Mouse (Mus musculus) A20 (cell line): Measurements from ENCODE around the gene Cyp4f14.
A peak's percentile ranks its signal among the peaks of the same experiment; 100 is the strongest.

Source experiments
- DNase-seq: peaks from one replicate; pipeline ENCODE4 v3.0.0-alpha.2; 2011; ENCODE audit warnings: low read depth, low spot score

Cyp4f14 gene

DNA sequence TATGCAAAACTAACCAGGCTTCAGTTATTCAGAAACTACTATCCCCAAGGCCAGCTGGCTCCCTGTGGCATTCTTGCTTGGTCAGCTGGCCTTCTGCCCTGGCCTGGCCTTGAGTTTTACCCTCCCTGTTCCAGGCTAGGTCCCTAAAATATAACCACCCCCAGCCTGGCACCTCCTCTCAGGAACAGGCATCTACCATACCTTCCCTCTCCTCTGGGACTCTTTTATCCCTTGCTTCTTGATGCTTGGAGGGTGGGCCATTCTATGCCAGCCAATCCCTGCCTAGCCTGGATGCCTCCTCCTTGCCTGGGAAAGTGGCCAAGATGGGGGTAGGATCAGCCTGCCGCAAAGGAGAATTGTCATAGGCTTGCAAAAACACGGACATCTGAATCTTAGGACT is at the start of gene Cyp4f14:
Gene Cyp4f14 (minus strand): TSS at position 212 of the 400 bp plus-strand sequence.
- DNase-seq: no peak

DNA sequence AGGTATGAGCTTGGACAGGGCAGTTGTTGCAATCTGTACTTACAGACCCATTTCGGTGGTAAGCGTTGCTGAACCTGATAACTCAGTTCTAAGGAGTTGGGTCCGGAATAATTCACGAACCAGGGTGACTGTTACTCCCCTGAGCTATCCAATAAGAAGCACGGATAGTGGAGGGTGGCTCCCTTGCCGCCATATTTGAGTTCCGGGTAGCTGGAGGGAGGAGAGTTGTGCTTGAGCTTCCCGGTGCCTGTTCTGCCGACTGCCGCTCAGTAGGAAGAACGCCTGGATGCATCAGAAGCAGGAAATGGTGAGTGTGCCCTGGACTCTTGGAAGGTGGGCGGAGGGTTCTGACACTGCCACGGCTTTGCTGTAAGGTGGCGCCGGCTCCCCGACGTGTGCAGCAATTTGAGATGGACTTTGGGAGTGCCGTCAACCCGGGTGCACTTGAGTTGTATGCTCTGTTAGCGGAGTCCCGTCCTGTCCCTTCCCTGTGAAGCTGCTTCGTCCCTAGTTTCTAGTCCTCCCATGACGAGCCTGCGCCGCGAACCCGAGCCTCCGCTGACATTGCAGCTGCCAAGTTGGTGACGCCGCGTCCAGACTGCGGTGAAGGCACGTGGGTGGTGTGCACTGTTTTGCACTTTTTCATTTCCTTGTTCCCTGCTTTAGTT is 48.6 kb upstream of the Cyp4f14 start, which contains the start of gene Zfp472:
Gene Zfp472 (plus strand): TSS at position 192 of the 668 bp plus-strand sequence.
- peak; percentile 93 for DNase-seq

DNA sequence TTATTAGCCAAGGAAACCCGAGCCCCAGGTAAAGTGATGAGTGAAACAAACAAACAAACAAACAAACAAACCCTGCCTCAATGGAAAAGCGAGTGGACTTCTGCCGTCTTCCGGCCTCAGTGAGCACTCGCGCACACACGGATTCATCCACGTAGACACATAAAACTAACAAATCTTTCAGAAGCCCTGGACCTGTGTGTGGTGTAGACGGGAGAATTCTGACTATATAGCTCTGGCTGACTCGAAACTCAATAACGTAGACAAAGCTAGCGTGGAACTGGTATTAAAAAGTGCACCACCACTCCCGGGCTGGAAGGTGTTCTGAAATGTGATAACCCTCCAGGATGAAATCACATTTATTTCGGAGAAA is 48.1 kb upstream of the Cyp4f14 start:
- no peak for DNase-seq

DNA sequence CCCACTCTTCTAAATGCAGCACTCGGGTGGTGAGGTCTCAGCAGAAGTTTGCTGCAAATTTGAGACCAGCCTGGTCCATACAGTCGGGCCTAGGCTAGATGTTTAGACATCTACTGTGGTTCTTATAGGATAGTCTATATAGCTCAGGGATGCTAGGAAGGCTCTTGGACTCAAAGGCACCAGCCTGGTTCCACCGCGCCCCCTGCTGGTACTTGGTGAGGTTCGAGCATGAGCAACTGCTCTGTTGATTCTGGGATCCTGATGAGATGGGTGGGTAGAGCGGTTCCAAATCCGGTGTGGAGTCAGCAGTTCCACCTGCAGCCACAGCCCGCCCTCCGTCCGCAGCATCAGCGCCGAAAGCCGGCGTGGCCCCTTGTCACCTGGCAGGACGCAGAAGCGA is 34.3 kb upstream of the Cyp4f14 start:
- peak; percentile 67 for DNase-seq

DNA sequence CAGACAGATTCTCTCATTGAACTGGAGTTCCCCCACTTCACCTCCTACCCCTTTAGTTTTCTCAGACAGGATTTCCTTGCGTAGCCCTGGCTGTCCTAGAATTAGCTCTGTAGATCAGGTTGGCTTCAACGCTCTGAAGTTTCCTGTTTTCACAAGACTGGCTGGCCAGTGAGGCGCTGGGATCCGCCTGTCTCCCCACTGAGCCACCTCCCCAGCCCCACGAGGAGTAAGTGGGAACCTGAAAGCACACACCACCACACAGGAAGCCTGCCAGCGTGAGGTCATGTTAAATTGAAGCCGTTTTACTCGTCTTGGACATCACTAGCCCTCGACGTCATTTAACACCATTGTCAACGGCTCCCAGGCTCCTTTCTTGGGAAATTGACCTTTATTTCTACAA is 33.9 kb upstream of the Cyp4f14 start:
- DNase-seq: no peak

DNA sequence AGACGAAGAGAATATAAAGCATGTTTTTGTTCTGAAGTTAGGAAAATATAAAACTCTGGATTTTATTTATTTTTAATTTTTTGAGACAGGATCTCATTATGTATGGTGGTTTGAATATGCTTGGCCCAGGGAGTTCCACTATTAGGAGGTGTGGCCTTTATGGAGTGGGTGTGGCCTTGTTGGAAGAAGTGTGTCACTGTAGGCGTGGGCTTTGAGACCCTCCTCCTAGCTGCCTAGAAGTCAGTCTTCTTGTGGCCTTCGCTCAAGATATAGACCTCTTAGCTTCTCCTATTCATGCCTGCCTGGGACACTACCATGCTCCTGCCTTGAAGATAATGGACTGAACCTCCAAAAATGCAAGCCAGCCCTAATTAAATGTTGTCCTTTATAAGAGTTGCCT is 33.0 kb upstream of the Cyp4f14 start:
- no peak for DNase-seq

DNA sequence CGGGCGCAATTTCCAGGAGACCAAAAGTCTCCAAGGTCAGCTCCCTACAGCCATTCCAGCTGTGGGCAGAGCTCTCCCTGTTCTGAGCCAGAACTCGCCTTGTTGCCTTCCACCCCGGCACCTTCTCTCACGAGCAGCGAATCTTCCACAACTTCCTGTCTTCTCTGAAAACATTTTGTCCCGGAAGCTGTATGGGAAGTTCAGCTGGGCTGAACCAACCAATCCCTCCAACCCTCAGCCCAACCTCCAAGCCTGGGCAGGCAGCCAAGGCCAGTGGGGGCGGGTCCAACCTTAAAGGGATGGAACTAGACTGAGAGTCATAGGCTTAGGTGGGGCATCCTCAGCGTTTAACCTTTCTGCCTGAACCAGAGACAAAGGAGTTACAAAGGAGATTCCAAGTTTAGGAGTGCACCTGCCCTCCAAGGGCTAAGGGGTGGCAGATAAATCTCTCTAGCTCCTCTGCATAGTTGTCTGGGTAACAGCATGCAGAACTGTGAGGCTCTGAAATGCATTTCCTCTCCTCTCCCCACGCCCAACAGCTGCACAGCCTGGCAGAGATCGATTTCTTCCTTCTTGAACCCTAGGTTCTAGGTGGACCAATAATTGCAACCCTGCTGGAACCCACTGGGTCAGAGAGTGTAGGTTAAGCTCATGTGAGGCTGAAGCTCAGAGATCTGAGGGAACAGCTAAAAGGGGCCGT is 30.2 kb upstream of the Cyp4f14 start, which contains the start of gene Cyp4f13:
Gene Cyp4f13 (minus strand): TSS at position 188 of the 700 bp plus-strand sequence.
- peak; percentile 92 for DNase-seq

DNA sequence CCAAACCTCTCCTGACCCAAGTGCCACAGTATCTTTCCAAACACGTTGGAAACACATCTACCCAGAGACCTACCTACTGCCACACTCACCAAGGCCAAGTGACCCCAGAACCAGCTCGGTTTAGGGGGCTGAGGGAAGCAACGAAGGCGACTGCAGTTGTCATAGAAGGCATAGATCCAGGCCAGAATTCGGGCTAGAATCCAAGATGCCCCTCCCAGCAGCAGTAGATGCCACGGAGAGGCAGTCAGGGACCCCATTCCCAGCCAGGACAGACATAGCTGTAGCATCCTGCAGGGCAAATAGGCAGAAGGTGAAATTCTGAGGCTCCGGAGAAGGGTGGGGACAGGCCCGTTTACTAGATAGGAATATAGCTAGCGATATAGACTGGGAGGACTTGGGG is 29.6 kb upstream of the Cyp4f14 start:
- DNase-seq: no peak

DNA sequence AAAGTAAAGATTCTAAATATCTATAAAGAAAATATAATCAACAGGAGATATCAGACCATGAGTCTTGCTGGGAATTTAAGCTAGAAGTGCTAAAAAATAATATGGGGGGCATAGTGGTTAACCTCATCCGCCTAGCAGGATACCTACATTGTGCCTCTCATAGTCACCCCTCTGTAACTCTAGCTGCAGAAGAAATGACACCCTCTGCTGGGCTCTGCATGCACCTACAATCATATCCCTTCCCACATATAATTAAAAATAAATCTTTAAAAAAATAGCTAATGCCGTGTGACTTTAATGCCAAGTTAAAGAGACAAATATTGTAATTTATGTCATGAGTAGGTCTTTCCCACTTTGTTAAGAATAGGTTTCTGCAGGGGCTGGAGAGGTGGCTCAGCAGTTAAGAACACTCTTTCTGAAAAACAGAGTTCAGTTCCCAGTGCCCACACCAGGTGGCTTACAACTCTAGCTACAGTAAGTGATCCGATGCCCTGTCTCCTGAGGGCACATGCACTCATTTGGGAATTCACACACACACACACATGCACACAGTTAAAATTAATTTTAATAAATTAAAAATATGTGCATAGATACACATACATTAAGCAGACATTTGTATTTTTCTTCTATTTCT is 27.4 kb upstream of the Cyp4f14 start:
- peak; percentile 47 for DNase-seq

DNA sequence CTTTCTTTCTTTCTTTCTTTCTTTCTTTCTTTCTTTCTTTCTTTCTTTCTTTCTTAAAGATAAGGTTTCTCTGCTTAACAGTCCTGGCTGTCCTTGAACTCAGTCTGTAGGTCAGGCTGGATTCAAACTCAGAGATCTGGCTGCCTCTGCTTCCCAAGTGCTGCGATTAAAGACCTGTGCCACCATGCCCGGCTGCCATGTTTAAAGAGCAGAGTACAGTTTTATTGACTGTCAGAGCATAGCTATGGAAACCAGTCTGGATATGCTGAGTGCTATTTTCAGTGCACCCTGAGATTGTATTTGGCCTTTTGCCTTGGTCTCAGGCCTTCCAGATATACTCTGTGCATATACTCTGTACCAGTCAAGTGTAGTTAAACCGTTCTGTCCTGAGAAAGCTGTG is 26.5 kb upstream of the Cyp4f14 start:
- no peak for DNase-seq

DNA sequence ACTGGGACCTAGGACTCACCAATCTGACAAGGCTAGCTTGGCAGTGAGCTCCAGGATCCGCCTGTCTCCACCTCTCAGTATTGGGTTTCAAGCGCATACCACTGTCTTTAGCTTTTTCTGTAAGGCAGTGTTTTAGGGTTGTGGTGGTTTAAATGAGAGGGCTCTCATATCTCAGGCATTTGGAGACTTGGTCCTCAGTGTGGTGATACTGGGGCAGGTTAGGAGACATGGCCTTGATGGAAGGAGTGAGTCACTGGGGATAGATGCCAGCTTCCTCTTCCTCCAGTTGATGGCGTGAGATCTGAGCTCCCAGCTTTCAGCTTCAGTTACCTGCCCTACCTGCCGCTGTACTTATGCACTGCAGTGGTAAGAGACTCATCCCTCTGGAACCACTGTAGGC is 22.7 kb upstream of the Cyp4f14 start:
- no peak for DNase-seq

DNA sequence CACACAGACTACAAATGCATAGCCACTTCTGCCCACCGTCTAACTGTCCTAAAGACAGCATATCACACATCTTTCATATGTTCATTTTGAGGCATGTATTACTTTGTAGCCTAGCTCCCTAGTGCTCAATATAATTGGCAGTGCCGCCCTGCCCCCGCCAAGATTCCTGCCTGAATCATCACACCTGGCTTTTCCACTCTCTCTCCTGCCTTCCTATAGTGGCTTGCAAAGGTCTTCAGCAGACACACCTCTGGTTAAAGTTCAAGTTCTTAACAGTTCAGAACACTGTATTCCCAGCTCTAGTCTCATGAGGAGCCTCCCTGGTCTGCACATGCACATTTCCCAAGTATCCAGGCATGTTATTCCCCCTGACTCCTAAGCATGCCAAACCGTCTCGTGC is 10.7 kb upstream of the Cyp4f14 start:
- no peak for DNase-seq

DNA sequence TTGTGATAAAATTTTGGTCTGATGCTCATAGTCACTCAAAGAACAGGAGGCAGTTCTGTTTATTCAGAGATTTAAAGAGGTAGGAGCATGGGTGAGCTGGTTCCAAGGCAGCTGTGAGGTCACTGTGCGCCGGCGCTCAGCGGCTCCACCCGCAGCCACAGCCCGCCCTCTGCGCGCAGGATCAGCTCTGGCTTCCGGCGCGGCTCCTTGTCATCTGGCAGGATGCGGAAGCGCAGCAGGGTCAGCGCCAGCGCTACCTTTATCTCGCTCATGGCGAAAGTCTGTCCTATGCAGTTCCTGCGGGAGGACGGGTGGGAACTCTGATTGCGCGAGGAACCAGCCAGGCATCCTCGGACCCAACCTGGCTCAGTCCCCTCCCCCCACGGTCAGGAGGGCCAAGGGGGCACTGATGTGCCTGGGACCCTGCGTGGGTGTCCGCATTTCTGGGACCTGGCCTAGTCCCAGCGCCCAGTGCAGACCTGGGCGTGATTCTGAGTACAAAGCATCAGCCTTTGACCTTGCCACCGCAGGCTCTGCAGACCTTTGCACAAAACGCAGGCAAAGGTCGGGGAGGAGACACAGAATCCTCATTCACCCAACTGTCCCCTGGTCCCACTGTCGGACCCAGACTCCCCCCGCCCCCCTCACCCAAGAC is 7.6 kb upstream of the Cyp4f14 start:
- no peak for DNase-seq

DNA sequence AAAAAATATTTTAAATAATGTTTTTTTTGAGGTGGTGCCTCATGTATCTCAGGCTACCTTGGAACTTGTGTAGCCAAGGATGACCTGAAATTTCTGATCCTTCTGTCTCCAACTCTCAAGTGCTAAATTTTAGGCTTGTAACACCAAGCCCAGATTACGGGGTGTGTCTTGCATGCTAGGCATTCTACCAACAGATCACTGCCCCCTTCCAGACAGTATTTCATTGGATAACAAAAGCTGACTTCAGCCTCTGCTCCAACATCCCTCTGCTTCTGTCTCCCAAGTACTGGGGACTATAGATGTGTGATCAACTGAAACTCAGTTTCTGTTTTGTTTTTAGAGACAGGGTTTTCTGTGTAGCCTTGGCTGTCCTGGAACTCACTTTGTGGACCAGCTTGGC is 6.5 kb upstream of the Cyp4f14 start:
- no peak for DNase-seq

DNA sequence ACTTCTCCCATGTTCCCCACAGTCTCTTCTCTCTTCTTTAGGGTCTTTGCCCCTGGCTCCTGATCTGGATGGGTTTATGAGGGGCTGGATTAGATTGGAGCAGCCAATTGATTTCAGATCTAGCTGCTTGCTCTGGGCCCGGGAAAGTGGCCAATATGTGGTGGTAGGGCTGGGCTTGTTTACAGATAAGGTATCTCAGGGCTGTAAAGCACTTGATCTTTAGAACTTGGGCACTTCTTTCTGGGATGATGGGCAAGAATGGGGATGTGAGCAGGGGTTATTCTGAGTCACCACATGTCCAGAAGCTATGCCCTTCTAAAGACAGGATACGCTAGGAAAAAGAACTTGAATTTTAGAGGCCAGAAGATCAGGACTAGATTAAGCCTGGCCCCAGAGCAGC is 2.0 kb upstream of the Cyp4f14 start:
- no peak for DNase-seq

DNA sequence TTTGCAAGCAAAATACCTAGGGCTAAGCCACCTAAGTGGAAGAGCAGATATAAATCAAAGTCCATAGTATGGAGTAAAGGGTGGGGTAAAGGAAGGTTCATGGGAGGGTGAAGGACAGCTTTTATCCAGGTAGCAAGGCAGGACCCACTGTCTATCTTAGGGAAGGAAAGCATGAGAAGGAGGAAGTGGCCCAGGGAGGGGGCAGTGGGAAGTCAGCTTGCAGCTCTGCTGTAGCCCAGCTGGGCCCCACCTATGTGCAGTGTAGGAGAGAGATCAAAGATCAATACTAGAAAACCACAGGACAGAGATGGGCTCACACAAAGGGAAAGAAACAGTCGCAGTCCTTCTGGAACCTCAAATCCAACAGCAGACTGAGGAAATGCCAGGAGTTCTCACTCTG is 1.1 kb downstream of the Cyp4f14 start:
- DNase-seq: no peak

DNA sequence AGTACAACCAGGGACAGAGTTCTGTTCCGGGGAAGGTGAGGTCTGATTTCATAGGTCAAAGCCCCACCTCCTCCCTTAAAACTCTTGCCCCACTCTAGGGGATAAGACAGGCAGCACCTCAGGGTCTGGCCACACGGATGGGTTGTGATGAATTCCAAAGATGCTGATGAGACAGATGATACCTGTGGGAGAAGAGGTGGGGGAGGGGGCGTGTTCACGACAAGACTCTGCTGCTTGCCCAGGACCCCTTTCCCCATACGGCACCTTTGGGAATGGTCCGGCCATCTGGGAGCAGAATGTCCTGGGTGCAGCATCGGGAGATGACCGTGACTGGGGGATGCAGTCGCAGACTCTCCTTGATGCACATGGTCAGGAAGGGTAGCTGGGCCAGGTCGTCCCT is 11.0 kb downstream of the Cyp4f14 start:
- DNase-seq: no peak

DNA sequence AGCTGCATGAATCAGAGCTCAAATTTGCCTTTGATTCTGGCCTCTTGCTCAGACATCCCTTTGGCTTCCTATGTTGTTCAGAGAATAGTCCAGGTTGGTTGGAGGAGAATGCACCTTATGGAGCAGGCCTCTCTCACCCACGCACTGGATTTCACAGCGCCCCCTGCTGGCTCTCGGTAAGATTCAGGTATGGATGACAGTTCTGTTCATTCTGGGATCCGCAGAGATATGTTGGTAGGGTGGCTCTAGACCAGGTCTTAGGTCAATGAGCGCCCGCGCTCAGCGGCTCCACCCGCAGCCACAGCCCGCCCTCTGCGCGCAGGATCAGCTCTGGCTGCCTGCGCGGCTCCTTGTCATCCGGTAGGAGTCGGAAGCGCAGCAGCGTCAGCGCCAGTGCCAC is 11.9 kb downstream of the Cyp4f14 start:
- DNase-seq: peak; percentile 59

DNA sequence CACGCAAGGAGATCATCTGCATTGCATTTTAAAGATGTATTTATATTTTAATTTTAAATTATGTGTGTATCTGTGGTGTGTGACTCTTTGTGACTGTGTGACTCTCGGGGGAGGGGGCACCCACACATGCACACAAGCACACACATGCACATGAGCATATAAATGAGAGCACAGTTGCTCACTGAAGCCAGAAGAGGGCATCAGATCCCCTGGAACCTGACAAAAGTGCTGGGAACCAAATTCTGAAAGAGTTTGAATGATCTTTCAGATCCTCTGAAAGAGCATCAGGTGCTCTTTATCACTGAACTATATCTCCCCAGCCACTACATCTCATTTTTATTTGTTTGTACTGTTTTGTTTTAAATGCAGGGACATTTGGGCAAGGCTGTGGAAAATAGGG is 12.7 kb downstream of the Cyp4f14 start:
- DNase-seq: peak; percentile 63

DNA sequence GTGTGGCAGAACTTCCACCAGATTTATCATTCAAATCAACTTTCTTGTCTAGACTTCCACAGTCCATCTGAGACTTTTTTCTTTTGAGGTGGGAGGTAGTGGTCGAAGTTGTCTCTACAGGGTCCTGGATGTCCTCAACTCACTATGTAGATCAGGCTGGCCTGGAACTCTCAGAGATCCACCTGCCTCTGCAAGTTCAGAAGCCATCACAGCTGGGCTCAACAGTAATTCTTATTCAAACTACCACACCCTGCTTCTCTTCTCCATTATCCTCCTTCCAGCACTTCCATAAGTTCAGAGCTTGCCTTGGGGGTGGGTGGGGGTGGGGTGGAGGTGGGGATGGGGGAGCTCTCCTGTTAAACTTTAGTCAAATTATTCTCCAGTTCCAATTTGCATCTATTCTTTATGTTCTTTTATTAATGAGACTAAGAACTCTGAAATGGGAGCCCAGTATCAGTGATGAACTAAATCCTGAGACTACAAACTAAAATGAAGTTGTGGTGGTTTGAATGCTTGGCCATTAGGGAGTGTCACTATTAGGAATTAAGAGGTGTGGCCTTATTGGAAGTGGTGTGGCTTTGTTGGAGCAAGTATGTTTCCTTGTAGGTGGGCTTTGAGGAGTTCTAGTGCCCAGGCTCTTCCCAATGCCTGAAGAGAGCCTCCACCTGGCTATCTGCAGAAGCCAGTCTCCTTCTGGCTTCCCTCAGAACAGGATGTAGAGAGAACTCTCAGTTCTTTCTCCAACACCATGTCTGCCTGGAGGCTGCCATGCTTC is 15.2 kb downstream of the Cyp4f14 start:
- DNase-seq: no peak

DNA sequence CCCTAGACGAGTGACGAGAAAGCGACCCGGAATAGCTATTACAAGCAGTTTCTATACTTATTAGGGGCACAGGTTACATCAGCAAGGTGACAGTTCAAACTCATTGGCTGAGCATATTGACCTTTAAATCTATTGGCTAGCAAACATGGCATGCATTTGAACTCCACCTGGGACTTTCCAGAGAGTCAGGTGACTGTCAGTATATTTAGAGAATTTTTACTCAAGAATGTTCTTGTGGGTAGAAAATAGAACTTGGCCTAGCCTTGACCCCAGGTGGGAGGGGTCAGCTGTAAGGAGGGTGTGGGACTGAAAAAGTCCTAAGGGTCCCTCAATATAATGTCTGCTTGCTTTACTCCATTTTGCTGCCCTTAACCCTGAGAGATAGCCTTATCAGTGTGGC is 21.7 kb downstream of the Cyp4f14 start:
- peak; percentile 91 for DNase-seq

DNA sequence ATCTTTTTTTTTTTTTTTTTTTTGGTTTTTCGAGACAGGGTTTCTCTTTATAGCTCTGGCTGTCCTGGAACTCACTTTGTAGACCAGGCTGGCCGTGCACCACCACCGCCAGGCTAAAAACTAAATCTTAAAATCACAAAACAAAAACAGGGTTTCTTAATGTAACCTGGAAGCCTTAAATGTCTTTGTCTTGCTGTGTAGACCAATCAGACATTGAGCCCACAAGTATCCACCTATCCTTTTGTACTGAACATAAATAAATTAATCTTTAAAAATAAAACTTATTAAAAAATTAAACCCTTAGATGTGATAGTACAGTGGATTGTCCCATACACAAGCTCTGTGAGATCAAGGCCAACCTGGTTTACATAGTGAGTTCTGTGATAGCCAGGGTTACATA is 23.2 kb downstream of the Cyp4f14 start:
- DNase-seq: peak; percentile 77
